Mouse (Mus musculus) bone marrow, adult 2 months (tissue): ENCODE data around the gene Gm20431. TPM values are rescaled to one million over a fixed set of nuclear protein-coding genes. Genes with fewer than 3 reads are reported as not detected.
"Not testable (repeated sequence)": the region's sequence is repeated elsewhere in the genome, so short reads cannot be mapped to it uniquely, and the experiment has no call there.

Experiments
- H3K27ac ChIP-seq: fragments of 200-500 bp; 2 replicates; pipeline ENCODE4 v1.5.1; 2012; ENCODE audit warnings: low read depth, mild to moderate bottlenecking, control low read depth, inconsistent platforms, low read length; ENCODE audit not compliant: control insufficient read depth, poor library complexity, insufficient read depth
- H3K4me1 ChIP-seq: fragments of 200-500 bp; 2 replicates; pipeline ENCODE4 v1.6.1; 2011; ENCODE audit warnings: low read length; ENCODE audit not compliant: control insufficient read depth, insufficient read depth
- H3K4me3 ChIP-seq: fragments of 200-500 bp; replicated peaks from 2 replicates; pipeline ENCODE3; 2011; ENCODE audit warnings: mild to moderate bottlenecking, low read depth, low read length, control low read depth; ENCODE audit not compliant: control insufficient read depth
- CTCF ChIP-seq: fragments of 200-500 bp; IDR thresholded peaks from 2 replicates; pipeline ENCODE4 v1.5.1; 2011; ENCODE audit warnings: low read length, control low read depth; ENCODE audit not compliant: control insufficient read depth, insufficient read depth
- POLR2A ChIP-seq: fragments of 200-500 bp; IDR thresholded peaks from 2 replicates; pipeline ENCODE4 v1.6.1; 2011; ENCODE audit warnings: low read depth, mild to moderate bottlenecking, control low read depth, low read length, borderline replicate concordance; ENCODE audit not compliant: control insufficient read depth
- WGBS: fragments of 180-500 bp; shearing (Covaris S2); methylation state at CpG from one replicate; pipeline ENCODE4 v1.1.7; 2018; 5-methylcytosine and 5-hydroxymethylcytosine counted together
- polyA plus RNA-seq: library from polyadenylated mRNA; stranded (reverse); fragments of >200 nt; gene quantifications from 2 replicates; pipeline ENCODE4 v1.2.4, GENCODE M21; 2011; ENCODE audit warnings: low replicate concordance; ENCODE audit not compliant: missing spikeins, insufficient read depth, insufficient read length

Gm20431 gene
- polyA plus RNA-seq, 1 experiment, result not detected

DNA sequence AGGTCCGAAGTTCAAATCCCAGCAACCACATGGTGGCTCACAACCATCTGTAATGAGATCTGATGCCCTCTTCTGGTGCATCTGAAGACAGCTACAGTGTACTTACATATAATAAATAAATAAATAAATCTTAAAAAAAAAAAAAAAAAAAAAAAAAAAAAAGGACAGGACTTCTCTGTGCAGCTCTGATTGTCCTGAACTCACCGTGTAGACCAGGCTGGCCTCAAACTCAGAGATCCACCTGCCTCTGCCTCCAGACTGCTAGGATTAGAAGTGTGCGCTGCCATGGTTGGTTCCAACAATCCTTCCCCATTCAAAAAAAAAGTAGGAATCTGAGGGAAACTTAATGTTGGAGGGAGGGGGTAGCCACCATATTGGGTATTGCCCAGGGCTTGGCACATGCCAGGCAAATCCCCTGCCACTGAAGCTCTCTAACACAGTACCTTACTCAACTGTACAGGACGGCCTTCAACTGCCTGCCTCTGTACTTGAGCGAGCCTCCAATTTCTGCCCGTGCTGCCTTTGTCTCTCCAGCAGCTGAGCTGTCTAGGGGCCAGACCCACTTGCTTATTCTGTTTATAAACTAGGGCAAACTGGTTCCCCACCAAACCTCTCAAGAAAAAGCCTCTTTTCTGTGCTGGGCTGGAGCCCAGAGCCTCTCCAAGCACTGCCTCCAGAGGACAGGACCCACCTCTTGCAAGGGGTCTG, 36.8 kb downstream of the Gm20431 start:
- H3K4me1 ChIP-seq, result peaks cover 5% of the 10 kb centered on the region
- H3K27ac ChIP-seq, result no peak overlapping the region; the same call in 1 of the 2 replicates
- TF ChIP-seq CTCF, result no peak
- no peak for TF ChIP-seq POLR2A
- H3K4me3 ChIP-seq, result no peak overlapping the region
- 91% methylated on average over 5 of the region's 6 CpGs for WGBS

DNA sequence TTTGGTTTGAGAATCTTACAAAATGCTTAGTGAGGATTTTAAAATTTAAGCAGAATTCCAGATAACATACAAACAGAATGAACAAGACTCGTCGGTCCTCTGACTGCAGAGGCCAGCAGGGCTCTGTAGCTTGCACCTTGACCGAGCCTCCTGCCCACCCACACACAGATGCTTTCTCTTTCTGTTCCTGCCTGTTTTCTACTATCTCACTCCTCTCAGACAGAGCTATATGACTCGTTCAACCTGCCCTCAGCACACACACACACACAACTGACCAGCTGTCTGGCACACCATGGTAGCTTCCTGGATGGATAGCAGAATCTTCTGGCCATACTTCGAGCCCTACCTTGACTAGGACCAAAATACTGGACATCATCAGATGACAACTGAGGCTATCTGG, 38.3 kb downstream of the Gm20431 start:
- Histone ChIP-seq H3K4me1 (peaks cover 3% of the 10 kb centered on the region), H3K27ac (no peak overlapping the region), H3K4me3 (no peak overlapping the region)
- TF ChIP-seq POLR2A (no peak), CTCF (no peak)
- 63% methylated on average over 5 of the region's 5 CpGs for WGBS

GRCm38 (mm10) chr2:167622352-167622751, 38.9 kb downstream of the Gm20431 start:
- peaks cover 2% of the 10 kb centered on the region for H3K4me1 ChIP-seq
- WGBS, result 87% methylated on average over 13 of the region's 13 CpGs

DNA sequence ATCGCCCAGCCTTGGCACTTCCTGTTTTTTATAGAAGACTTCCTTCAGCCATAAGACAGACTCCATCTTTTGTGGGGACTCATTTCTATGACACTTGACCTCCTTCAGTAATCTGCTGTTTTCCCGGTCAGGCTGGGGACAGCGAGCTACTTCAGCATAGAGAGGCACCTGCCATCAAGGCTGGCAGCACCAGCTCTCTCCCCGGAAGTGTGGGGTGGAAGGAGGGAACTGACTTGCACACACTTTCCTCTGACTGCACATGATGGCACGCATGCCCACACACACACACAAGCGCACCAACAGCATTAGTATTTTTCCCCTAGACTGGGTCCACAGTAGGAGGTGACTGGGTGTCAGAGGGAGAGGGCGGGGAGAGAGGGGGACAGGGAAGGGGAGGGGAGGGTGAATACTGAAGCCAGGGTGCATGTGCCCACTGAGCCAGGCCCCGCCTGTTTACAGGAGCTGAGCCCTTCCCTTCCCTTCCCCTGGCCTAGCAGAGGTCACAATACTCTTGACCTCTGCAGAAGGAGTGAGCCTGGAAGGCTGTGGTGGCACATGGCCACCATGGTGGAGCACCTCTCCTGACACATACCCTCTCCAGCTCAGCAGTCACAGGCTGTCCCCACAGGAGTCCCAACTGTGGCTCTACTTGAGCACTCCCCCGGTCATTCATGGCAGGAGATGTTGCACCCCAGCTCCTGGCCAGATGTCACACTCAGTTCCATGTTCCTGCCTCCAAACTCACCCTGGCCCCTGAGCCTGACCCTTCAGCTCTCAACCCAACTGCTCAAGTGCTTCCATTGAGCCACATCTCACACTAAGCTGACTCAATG, 39.8 kb downstream of the Gm20431 start:
- TF ChIP-seq POLR2A, result no peak
- TF ChIP-seq CTCF, result no peak
- WGBS, result 62% methylated on average over 9 of the region's 9 CpGs
- peak overlapping the region; percentile 5; the same call in 1 of the 2 replicates for H3K27ac ChIP-seq
- H3K4me1 ChIP-seq, result peaks cover 2% of the 10 kb centered on the region; the same call in 1 of the 2 replicates
- H3K4me3 ChIP-seq, result no peak overlapping the region

More at GRCm38 (mm10) chr2:167622352-167622751, 38.9 kb downstream of the Gm20431 start:
- Histone ChIP-seq H3K27ac (no peak overlapping the region), H3K4me3 (no peak overlapping the region)
- no peak for TF ChIP-seq CTCF
- TF ChIP-seq POLR2A, result no peak

DNA sequence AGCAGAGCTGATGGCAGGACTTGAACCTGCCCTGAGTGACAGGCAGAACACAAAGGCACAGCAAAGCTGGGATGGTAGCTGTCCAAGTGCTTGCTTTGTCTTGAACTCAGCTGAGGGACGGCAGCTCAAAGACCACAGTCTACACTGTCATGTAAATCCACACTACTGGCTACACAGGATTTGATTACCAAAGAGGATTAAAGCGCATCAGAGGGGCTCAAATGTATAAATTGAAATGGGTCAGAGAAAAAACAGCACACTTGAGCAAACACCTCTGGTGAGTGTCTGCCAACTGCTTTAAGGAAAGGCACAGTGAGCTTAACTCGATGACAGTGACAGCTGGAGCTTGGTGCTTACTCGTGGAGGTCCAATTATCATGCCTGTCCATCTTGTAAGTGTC, 43.8 kb downstream of the Gm20431 start:
- Histone ChIP-seq H3K4me1 (peaks cover 1% of the 10 kb centered on the region; the same call in 1 of the 2 replicates), H3K27ac (no peak overlapping the region), H3K4me3 (no peak overlapping the region)
- 85% methylated on average over 4 of the region's 4 CpGs for WGBS
- TF ChIP-seq CTCF, result no peak
- TF ChIP-seq POLR2A, result no peak

DNA sequence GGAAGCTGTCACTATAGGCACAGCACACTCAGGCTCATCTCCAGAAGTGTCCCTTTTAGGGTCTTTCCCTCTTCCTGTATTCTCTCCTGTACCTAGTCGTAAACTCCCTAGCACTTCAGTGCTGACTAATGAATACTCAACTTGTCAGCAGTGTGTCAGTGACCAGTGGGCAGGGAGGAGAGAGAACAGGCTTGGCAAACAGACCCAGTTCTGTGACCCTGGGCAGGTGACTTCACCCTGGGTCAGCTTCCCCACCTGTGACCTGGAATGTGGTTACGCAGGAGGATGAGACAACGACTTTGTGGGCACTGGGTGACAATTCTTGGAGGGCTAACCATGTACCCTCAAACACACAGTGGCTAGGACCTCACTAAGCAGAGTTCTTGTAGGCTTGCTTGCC, 44.3 kb downstream of the Gm20431 start:
- WGBS, result 82% methylated on average over 3 of the region's 3 CpGs
- Histone ChIP-seq H3K4me1 (no peaks in the 10 kb centered on the region), H3K27ac (no peak overlapping the region), H3K4me3 (no peak overlapping the region)
- TF ChIP-seq POLR2A, result no peak
- TF ChIP-seq CTCF, result no peak

DNA sequence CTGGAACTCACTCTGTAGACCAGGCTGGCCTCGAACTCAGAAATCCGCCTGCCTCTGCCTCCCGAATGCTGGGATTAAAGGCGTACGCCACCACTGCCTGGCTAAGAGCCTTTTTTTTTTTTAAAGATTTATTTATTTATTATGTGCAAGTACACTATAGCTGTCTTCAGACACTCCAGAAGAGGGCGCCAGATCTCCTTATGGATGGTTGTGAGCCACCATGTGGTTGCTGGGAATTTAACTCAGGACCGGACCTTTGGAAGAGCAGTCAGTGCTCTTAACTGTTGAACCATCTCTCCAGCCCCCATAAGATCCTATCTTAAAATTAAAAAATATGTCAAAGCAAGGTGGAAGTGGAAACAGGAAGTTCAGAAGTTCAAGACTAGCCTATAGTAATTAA, 48.0 kb downstream of the Gm20431 start:
- H3K4me1 ChIP-seq, H3K4me3 ChIP-seq, H3K27ac ChIP-seq: not testable (repeated sequence)
- WGBS, result 93% methylated on average over 7 of the region's 7 CpGs

DNA sequence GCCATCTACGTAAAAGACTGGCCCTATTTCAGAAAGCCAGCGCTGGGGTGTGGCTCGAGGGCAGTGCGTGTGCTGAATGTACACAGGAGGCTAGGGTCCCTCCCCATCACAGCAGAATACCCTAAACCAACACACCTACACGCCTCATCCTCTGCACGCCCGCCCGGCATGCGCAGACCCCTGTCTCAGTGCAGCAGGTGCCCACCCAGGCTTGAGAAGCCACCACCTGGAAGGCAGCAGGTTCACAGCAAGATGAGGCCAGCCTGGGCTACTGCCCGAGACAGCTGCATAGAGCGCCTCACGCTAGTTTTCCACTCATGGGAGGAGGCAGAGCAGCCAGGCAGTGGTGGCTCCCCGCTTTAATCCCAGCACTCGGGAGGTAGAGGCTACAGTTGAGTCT, 49.2 kb downstream of the Gm20431 start:
- WGBS, result 93% methylated on average over 14 of the region's 14 CpGs
- no peak overlapping the region for H3K27ac ChIP-seq
- no peaks in the 10 kb centered on the region; the same call in 1 of the 2 replicates for H3K4me1 ChIP-seq
- no peak overlapping the region for H3K4me3 ChIP-seq
- TF ChIP-seq POLR2A (no peak), CTCF (no peak)
